Mouse (Mus musculus): ENCODE measurements around the gene Med16.

DNA sequence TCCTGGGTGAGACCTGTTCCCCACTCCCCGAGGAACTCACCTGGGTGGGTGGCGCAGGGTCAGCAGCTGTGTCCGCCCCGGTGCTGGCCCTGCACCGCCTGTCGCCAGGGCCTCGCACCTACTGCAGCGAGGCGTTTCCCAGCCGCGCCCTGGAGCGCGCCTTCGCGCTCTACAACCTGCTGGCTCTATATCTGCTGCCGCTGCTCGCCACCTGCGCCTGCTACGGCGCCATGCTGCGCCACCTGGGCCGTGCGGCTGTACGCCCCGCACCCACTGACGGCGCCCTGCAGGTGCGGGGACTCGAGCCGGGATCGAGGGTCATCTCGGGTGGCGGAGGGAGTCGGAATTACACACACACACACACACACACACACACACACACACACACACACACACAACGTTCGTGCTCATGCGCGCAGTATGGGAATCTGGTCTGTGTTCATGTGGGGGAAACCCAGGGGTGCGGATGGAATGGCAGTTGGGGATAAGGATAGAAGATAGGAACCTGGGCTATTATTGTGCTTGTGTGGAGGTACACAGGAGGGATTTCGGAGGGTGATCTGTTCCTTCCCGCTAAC, 12.3 kb upstream of the Med16 start, which contains the start of gene R3hdm4:
- TF ChIP-seq POLR2A (IDR thresholded peaks at IDR 0.05; ENCODE audit: control insufficient read depth, low read depth, low read length) (no peak), CTCF (IDR thresholded peaks at IDR 0.05; ENCODE audit: control insufficient read depth, insufficient read depth, insufficient replicate concordance, low read depth, low read length) (no peak)

Measured in testis, adult 2 months (tissue).